Mouse (Mus musculus) limb, embryonic 14.5 days (tissue): ENCODE results near the gene Kmt2d. TPM values are rescaled to one million over a fixed set of nuclear protein-coding genes. Genes with fewer than 3 reads are reported as not detected.

Experiments
- ATAC-seq: fragments of 200-750 bp; cut with Nextera tagmentation; 2 replicates; pipeline ENCODE4 v1.8.0; 2017; ENCODE audit warnings: low read depth, moderate number of reproducible peaks, moderate TSS enrichment; ENCODE audit not compliant: low FRiP score
- DNase-seq: peaks from one replicate; pipeline ENCODE4 v3.0.0-alpha.2; 2015; ENCODE audit warnings: low spot score
- H3K27ac ChIP-seq: fragments of 300-500 bp; sonication (generic); replicated peaks from 2 replicates; pipeline ENCODE4 v1.5.1; 2014; ENCODE audit warnings: low read depth, mild to moderate bottlenecking, low read length, moderate library complexity, mixed read lengths
- H3K27me3 ChIP-seq: fragments of 300-500 bp; sonication (generic); 2 replicates; pipeline ENCODE4 v1.6.1; 2014; ENCODE audit warnings: low read length, mixed read lengths; ENCODE audit not compliant: control insufficient read depth, insufficient read depth
- H3K36me3 ChIP-seq: fragments of 300-500 bp; sonication (generic); 2 replicates; pipeline ENCODE4 v1.6.1; 2014; ENCODE audit warnings: mild to moderate bottlenecking, low read length, moderate library complexity, mixed read lengths; ENCODE audit not compliant: control insufficient read depth, insufficient read depth
- H3K4me1 ChIP-seq: fragments of 300-500 bp; sonication (generic); 2 replicates; pipeline ENCODE4 v1.6.1; 2014; ENCODE audit warnings: antibody characterized with exemption, low read length, mixed read lengths; ENCODE audit not compliant: control insufficient read depth, insufficient read depth
- H3K4me2 ChIP-seq: fragments of 300-500 bp; sonication (generic); replicated peaks from 2 replicates; pipeline ENCODE4 v1.6.1; 2014; ENCODE audit warnings: low read depth, mild to moderate bottlenecking, low read length, moderate library complexity; ENCODE audit not compliant: severe bottlenecking
- H3K4me3 ChIP-seq: fragments of 300-500 bp; sonication (generic); replicated peaks from 2 replicates; pipeline ENCODE4 v1.5.1; 2014; ENCODE audit warnings: low read length
- H3K9ac ChIP-seq: fragments of 300-500 bp; sonication (generic); 2 replicates; pipeline ENCODE4 v1.6.1; 2014; ENCODE audit warnings: mild to moderate bottlenecking, low read depth, low read length, moderate library complexity; ENCODE audit not compliant: severe bottlenecking
- H3K9me3 ChIP-seq: fragments of 300-500 bp; sonication (generic); 2 replicates; pipeline ENCODE4 v1.6.1; 2016; ENCODE audit warnings: low read length; ENCODE audit not compliant: control insufficient read depth
- POLR2A ChIP-seq: fragments of 200-500 bp; IDR thresholded peaks from 2 replicates; pipeline ENCODE4 v1.8.0; 2012; ENCODE audit warnings: inconsistent platforms, mild to moderate bottlenecking, moderate library complexity, borderline replicate concordance; ENCODE audit not compliant: insufficient read depth, insufficient read length; ENCODE audit errors: extremely low read depth
- WGBS: fragments of 180-500 bp; shearing (Covaris S2); extraction: QIAGEN DNeasy Blood & Tissue Kit; methylation state at CpG from one replicate; pipeline ENCODE4 v1.1.7; 2014; 5-methylcytosine and 5-hydroxymethylcytosine counted together
- polyA plus RNA-seq, 2 experiments: library from polyadenylated mRNA; depleted of rRNA in 1 of 2; stranded (reverse) in 1 of 2; unstranded in 1 of 2; fragments of >200 nt; fragmentation: Nextera tagmentation in 1 of 2; extraction: Ambion mirVana in 1 of 2; gene quantifications; 2 replicates each; pipeline versions ENCODE4 v1.2.1 to v1.2.3; 2012 to 2014

The Kmt2d gene
- polyA plus RNA-seq, 2 experiments: 16.7 to 27.1 TPM

GRCm38 (mm10) chr15:98893036-98893435 is 22.0 kb upstream of the Kmt2d start:
- no peak for TF ChIP-seq POLR2A
- Histone ChIP-seq H3K27ac (no peak overlapping the region), H3K4me2 (no peak overlapping the region), H3K36me3 (no peaks in the 10 kb centered on the region), H3K27me3 (peaks cover 68% of the 10 kb centered on the region), H3K9me3 (no peaks in the 10 kb centered on the region), H3K9ac (no peak overlapping the region), H3K4me1 (peaks cover 27% of the 10 kb centered on the region), H3K4me3 (peak overlapping the region; percentile 52; the same call in 1 of the 2 replicates)
- 58% methylated on average over 4 of the region's 4 CpGs for WGBS
- DNase-seq: no peak
- ATAC-seq: no peak

- peak; percentile 83 for DNase-seq
- WGBS: 40% methylated on average over 6 of the region's 6 CpGs
These were observed 21.1 kb upstream of the Kmt2d start for GRCm38 (mm10) chr15:98891907-98892606.

GRCm38 (mm10) chr15:98891198-98891742 is 20.3 kb upstream of the Kmt2d start:
- Histone ChIP-seq H3K9ac (no peak overlapping the region), H3K4me2 (0 out of 2 replicates have a peak overlapping the region, but pooled peaks have one; percentile 22), H3K9me3 (no peaks in the 10 kb centered on the region), H3K4me1 (peaks cover 24% of the 10 kb centered on the region), H3K27me3 (peaks cover 51% of the 10 kb centered on the region), H3K27ac (no peak overlapping the region), H3K4me3 (no peak overlapping the region), H3K36me3 (no peaks in the 10 kb centered on the region)
- 10% methylated on average over 19 of the region's 19 CpGs for WGBS
- no peak for TF ChIP-seq POLR2A
- ATAC-seq (no peak), DNase-seq (no peak)

More at GRCm38 (mm10) chr15:98891907-98892606, 21.1 kb upstream of the Kmt2d start:
- no peak overlapping the region for H3K4me2 ChIP-seq
- no peak overlapping the region for H3K4me3 ChIP-seq
- H3K4me1 ChIP-seq: peaks cover 24% of the 10 kb centered on the region
- H3K27me3 ChIP-seq: peaks cover 59% of the 10 kb centered on the region
- ATAC-seq: peak; percentile 39; the same call in 1 of the 2 replicates
- H3K27ac ChIP-seq: no peak overlapping the region
- no peaks in the 10 kb centered on the region for H3K9me3 ChIP-seq
- TF ChIP-seq POLR2A: no peak
- no peak overlapping the region for H3K9ac ChIP-seq
- H3K36me3 ChIP-seq: no peaks in the 10 kb centered on the region

- Histone ChIP-seq H3K4me3 (no peak overlapping the region), H3K9ac (no peak overlapping the region), H3K27me3 (peaks cover 14% of the 10 kb centered on the region), H3K4me2 (no peak overlapping the region), H3K4me1 (no peaks in the 10 kb centered on the region), H3K36me3 (no peaks in the 10 kb centered on the region), H3K27ac (no peak overlapping the region), H3K9me3 (no peaks in the 10 kb centered on the region)
- TF ChIP-seq POLR2A: no peak
- DNase-seq: no peak
- no peak for ATAC-seq
- 77% methylated on average over 7 of the region's 7 CpGs for WGBS
These were observed 16.5 kb upstream of the Kmt2d start for GRCm38 (mm10) chr15:98887526-98887925.

GRCm38 (mm10) chr15:98886667-98887387 is 15.8 kb upstream of the Kmt2d start:
- Histone ChIP-seq H3K27ac (no peak overlapping the region), H3K9me3 (no peaks in the 10 kb centered on the region), H3K4me3 (no peak overlapping the region), H3K4me2 (no peak overlapping the region), H3K27me3 (peaks cover 7% of the 10 kb centered on the region), H3K4me1 (peaks cover under 1% of the 10 kb centered on the region; the same call in 1 of the 2 replicates), H3K9ac (no peak overlapping the region), H3K36me3 (no peaks in the 10 kb centered on the region)
- DNase-seq: no peak
- 58% methylated on average over 8 of the region's 8 CpGs for WGBS
- no peak for TF ChIP-seq POLR2A
- ATAC-seq: peak; percentile 73
